Mouse (Mus musculus) cerebellum, adult 2 months (tissue): Measurements from ENCODE around the gene Bicra.
A peak's percentile ranks its signal among the peaks of the same experiment; 100 is the strongest.

Experiments
- CTCF ChIP-seq: fragments of 200-500 bp; IDR thresholded peaks from 2 replicates; pipeline ENCODE4 v1.5.1; 2011; ENCODE audit warnings: low read depth, mild to moderate bottlenecking, control low read depth, low read length, moderate library complexity, borderline replicate concordance; ENCODE audit not compliant: insufficient read depth
- POLR2A ChIP-seq: fragments of 200-500 bp; IDR thresholded peaks from 2 replicates; pipeline ENCODE4 v1.6.1; 2011; ENCODE audit warnings: low read length, control low read depth, borderline replicate concordance; ENCODE audit not compliant: insufficient read depth

GRCm38 (mm10) chr7:15948381-15948941 is 99.3 kb downstream of the Bicra start:
- peak; percentile 68; the same call in 1 of the 2 replicates for TF ChIP-seq POLR2A
- TF ChIP-seq CTCF = peak; percentile 94
